Mouse (Mus musculus) E14TG2a.4 (cell line): ENCODE measurements at regions not wholly inside any gene's neighbourhood (a gene's known extent, or its start where the extent isn't known, plus 50 kb on each side); places are given as distances from the start of the nearest gene placed in this dataset.

Experiments
- CTCF ChIP-seq: conservative IDR thresholded peaks from 2 replicates; pipeline ENCODE4 v1.5.1; 2014; ENCODE audit warnings: low read length
- POU5F1 ChIP-seq: IDR thresholded peaks from 2 replicates; pipeline ENCODE4 v1.6.1; 2014; ENCODE audit warnings: low read length, borderline replicate concordance

DNA sequence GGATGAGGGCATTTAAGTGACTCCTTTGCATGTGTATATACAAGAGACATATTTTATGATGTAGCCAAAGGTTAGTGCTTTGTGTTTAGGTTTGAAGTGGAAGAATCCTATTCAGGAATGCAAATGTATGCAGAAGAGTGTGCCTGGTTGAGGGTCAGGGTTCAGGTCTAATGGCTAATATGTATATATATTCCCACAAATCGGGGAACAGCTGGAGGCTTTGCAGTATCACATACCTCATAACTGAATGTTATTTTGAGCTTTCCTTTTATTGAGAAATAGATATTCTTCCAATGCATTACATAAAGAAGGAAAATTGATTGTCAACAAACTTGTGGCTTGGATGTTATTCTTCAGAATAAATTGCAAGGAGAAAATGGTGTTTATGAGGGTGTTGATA, 239.9 kb downstream of the Fam173b start:
- TF ChIP-seq POU5F1, result no peak
- no peak for TF ChIP-seq CTCF
